12 mouse cellular contexts compared by ENCODE assay signal in the genomic region with DNA sequence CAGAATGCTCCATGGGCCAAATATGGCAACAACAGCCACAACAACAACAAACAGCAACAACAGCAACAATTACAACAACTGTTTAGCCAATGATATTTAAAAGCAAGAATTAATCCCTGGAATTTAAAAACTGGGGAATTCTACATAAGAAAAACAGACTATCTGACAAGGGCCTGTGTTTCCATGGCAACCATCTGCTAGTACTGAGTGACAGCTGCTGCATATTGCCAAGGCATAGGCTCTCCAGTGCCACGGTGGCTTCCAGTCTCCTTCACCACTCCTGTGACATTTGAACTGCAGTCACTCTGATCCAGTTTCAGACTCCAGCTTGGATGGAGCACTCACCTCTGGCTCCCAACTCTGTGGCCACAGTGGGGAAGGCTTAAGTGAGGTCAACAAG. TPM values are rescaled to one million over a fixed set of nuclear protein-coding genes. Genes with fewer than 3 reads are reported as not detected.
A peak's percentile ranks its signal among the peaks of the same experiment; 100 is the strongest.
DNase-seq lines count a peak whose midpoint lies in the region; ATAC-seq and TF ChIP-seq lines count a peak whose summit lies in the region.
"Had no signal": no experiment of that assay in that cellular context is flagged by ENCODE, and none has a peak within 500 bp of the region (broad histone marks: within the 10 kb centered on the region; RNA-seq: fewer than 3 reads in every experiment).

No protein-coding gene starts in this region.

- peak; percentile 88 for DNase-seq in forebrain, embryonic 14.5 days (ENCODE audit: low spot score)
- DNase-seq in forebrain, embryonic 11.5 days (ENCODE audit: low spot score) = no peak
- peak; percentile 66 for DNase-seq in lung, embryonic 14.5 days
- DNase-seq in lung, postnatal 4 days = no peak
- peak; percentile 78 for DNase-seq in midbrain, postnatal 0 days (ENCODE audit: low spot score)
- DNase-seq in spleen, adult 18-20 months = no peak
- DNase-seq: heart, adult 18-20 months; kidney, postnatal 10 days; lung, adult 18-20 months; thymus, postnatal 14 days had no signal

- peak overlapping the region; percentile 66 for H3K27ac ChIP-seq in forebrain, embryonic 14.5 days (ENCODE audit: low read depth, low read length)
- H3K27ac ChIP-seq in forebrain, embryonic 11.5 days (ENCODE audit: low read depth, low read length) = no peak overlapping the region
- H3K27ac ChIP-seq in lung, embryonic 14.5 days (ENCODE audit: low read depth) = no peak overlapping the region
- H3K27ac ChIP-seq in forebrain, embryonic 16.5 days (ENCODE audit: low read length) = peak overlapping the region; percentile 77
- peak overlapping the region; percentile 55 for H3K27ac ChIP-seq in midbrain, postnatal 0 days (ENCODE audit: low read depth, low read length)
- no peak overlapping the region for H3K27ac ChIP-seq in kidney, embryonic 15.5 days

- no peak overlapping the region for H3K4me2 ChIP-seq in forebrain, embryonic 14.5 days (ENCODE audit: low read length)
- H3K4me2 ChIP-seq in forebrain, embryonic 11.5 days (ENCODE audit: low read depth, low read length, severe bottlenecking) = no peak overlapping the region
- H3K4me2 ChIP-seq in lung, embryonic 14.5 days = no peak overlapping the region
- H3K4me2 ChIP-seq in forebrain, embryonic 16.5 days (ENCODE audit: low read length) = no peak overlapping the region
- no peak overlapping the region for H3K4me2 ChIP-seq in midbrain, postnatal 0 days (ENCODE audit: low read depth, low read length, poor library complexity, severe bottlenecking)
- no peak overlapping the region for H3K4me2 ChIP-seq in kidney, embryonic 15.5 days

- no peak overlapping the region for H3K9ac ChIP-seq in forebrain, embryonic 14.5 days (ENCODE audit: low read length)
- no peak overlapping the region for H3K9ac ChIP-seq in forebrain, embryonic 11.5 days (ENCODE audit: low read length)
- H3K9ac ChIP-seq in lung, embryonic 14.5 days = no peak overlapping the region
- H3K9ac ChIP-seq in forebrain, embryonic 16.5 days (replicated peaks; ENCODE audit: low read depth, low read length) = no peak overlapping the region; the same call in 1 of the 2 replicates
- no peak overlapping the region for H3K9ac ChIP-seq in midbrain, postnatal 0 days (replicated peaks; ENCODE audit: low read length, poor library complexity, severe bottlenecking)
- H3K9ac ChIP-seq in kidney, embryonic 15.5 days = no peak overlapping the region

- peak; percentile 57; the same call in 1 of the 2 replicates for ATAC-seq in forebrain, embryonic 14.5 days
- ATAC-seq in forebrain, embryonic 11.5 days (replicated peaks; ENCODE audit: low FRiP score) = no peak
- no peak for ATAC-seq in lung, embryonic 14.5 days (ENCODE audit: insufficient read depth)
- peak; percentile 84; the same call in 1 of the 2 replicates for ATAC-seq in forebrain, embryonic 16.5 days
- ATAC-seq in midbrain, postnatal 0 days (ENCODE audit: low FRiP score) = no peak
- ATAC-seq in kidney, embryonic 15.5 days (replicated peaks; ENCODE audit: low FRiP score) = no peak

- H3K27me3 ChIP-seq in forebrain, embryonic 14.5 days (replicated peaks; ENCODE audit: control insufficient read depth, insufficient read depth, low read length) = no peaks in the 10 kb centered on the region
- no peaks in the 10 kb centered on the region for H3K27me3 ChIP-seq in forebrain, embryonic 11.5 days (ENCODE audit: control insufficient read depth, insufficient read depth, low read length)
- H3K27me3 ChIP-seq in lung, embryonic 14.5 days (ENCODE audit: insufficient read depth, low read length) = no peaks in the 10 kb centered on the region
- no peaks in the 10 kb centered on the region for H3K27me3 ChIP-seq in forebrain, embryonic 16.5 days (replicated peaks; ENCODE audit: control insufficient read depth, insufficient read depth, low read length)
- no peaks in the 10 kb centered on the region for H3K27me3 ChIP-seq in midbrain, postnatal 0 days (ENCODE audit: insufficient read depth, low read length)
- H3K27me3 ChIP-seq in kidney, embryonic 15.5 days = no peaks in the 10 kb centered on the region

- no peak overlapping the region for H3K4me3 ChIP-seq in forebrain, embryonic 14.5 days (ENCODE audit: low read depth, low read length)
- no peak overlapping the region for H3K4me3 ChIP-seq in forebrain, embryonic 11.5 days (ENCODE audit: low read depth, low read length)
- no peak overlapping the region for H3K4me3 ChIP-seq in lung, embryonic 14.5 days (ENCODE audit: low read depth, low read length)
- no peak overlapping the region for H3K4me3 ChIP-seq in forebrain, embryonic 16.5 days (replicated peaks; ENCODE audit: low read length)
- H3K4me3 ChIP-seq in midbrain, postnatal 0 days (ENCODE audit: low read depth, low read length) = no peak overlapping the region
- no peak overlapping the region for H3K4me3 ChIP-seq in kidney, embryonic 15.5 days (replicated peaks)

- no peaks in the 10 kb centered on the region for H3K9me3 ChIP-seq in forebrain, embryonic 14.5 days (replicated peaks; ENCODE audit: control insufficient read depth, low read length)
- no peaks in the 10 kb centered on the region for H3K9me3 ChIP-seq in forebrain, embryonic 11.5 days (ENCODE audit: control insufficient read depth, low read length)
- H3K9me3 ChIP-seq in lung, embryonic 14.5 days (ENCODE audit: low read depth, low read length) = no peaks in the 10 kb centered on the region
- 0 out of 2 replicates have a peak, but pooled peaks cover 3% of the 10 kb centered on the region for H3K9me3 ChIP-seq in forebrain, embryonic 16.5 days (ENCODE audit: control insufficient read depth, low read length)
- no peaks in the 10 kb centered on the region for H3K9me3 ChIP-seq in midbrain, postnatal 0 days (ENCODE audit: low read length)
- H3K9me3 ChIP-seq in kidney, embryonic 15.5 days (replicated peaks) = no peaks in the 10 kb centered on the region

- 21% methylated on average over 1 of the region's 1 CpGs for WGBS in forebrain, embryonic 14.5 days
- 31% methylated on average over 1 of the region's 1 CpGs for WGBS in forebrain, embryonic 11.5 days
- 15% methylated on average over 1 of the region's 1 CpGs for WGBS in lung, embryonic 14.5 days
- WGBS in forebrain, embryonic 16.5 days = 0% methylated on average over 1 of the region's 1 CpGs
- WGBS in midbrain, postnatal 0 days = 7% methylated on average over 1 of the region's 1 CpGs
- WGBS in kidney, embryonic 15.5 days = 16% methylated on average over 1 of the region's 1 CpGs

- TF ChIP-seq CTCF in lung, embryonic 14.5 days (IDR thresholded peaks at IDR 0.05; ENCODE audit: low read depth) = no peak
- no peak for TF ChIP-seq CTCF in midbrain, postnatal 0 days (IDR thresholded peaks at IDR 0.05)

- H3K36me3 ChIP-seq in forebrain, embryonic 14.5 days (ENCODE audit: control insufficient read depth, insufficient read depth, low read length) = no peaks in the 10 kb centered on the region
- no peaks in the 10 kb centered on the region for H3K36me3 ChIP-seq in forebrain, embryonic 11.5 days (ENCODE audit: control insufficient read depth, insufficient read depth, low read length)
- no peaks in the 10 kb centered on the region for H3K36me3 ChIP-seq in lung, embryonic 14.5 days (ENCODE audit: insufficient read depth)
- no peaks in the 10 kb centered on the region for H3K36me3 ChIP-seq in forebrain, embryonic 16.5 days (ENCODE audit: control insufficient read depth, insufficient read depth)
- H3K36me3 ChIP-seq in midbrain, postnatal 0 days (ENCODE audit: insufficient read depth, low read length) = no peaks in the 10 kb centered on the region
- no peaks in the 10 kb centered on the region for H3K36me3 ChIP-seq in kidney, embryonic 15.5 days

- peaks cover 18% of the 10 kb centered on the region for H3K4me1 ChIP-seq in forebrain, embryonic 14.5 days (ENCODE audit: control insufficient read depth, insufficient read depth, low read length)
- H3K4me1 ChIP-seq in forebrain, embryonic 11.5 days (replicated peaks; ENCODE audit: control insufficient read depth, insufficient read depth, low read length) = peaks cover 5% of the 10 kb centered on the region; the same call in 1 of the 2 replicates
- H3K4me1 ChIP-seq in lung, embryonic 14.5 days (ENCODE audit: insufficient read depth) = peaks cover 3% of the 10 kb centered on the region
- peaks cover 22% of the 10 kb centered on the region for H3K4me1 ChIP-seq in forebrain, embryonic 16.5 days (replicated peaks; ENCODE audit: control insufficient read depth, insufficient read depth, low read length)
- peaks cover 16% of the 10 kb centered on the region; the same call in 1 of the 2 replicates for H3K4me1 ChIP-seq in midbrain, postnatal 0 days (ENCODE audit: insufficient read depth, low read length)
- H3K4me1 ChIP-seq in kidney, embryonic 15.5 days = peaks cover 46% of the 10 kb centered on the region

RNA-seq across cellular contexts. Expression of a gene that starts 19.6 kb away (rescaled TPM):
- 213 and 214 TPM in 2 replicates for polyA plus RNA-seq in forebrain, embryonic 14.5 days (2014; fragmentation: Nextera tagmentation; extraction: Ambion mirVana)
- polyA plus RNA-seq in forebrain, embryonic 11.5 days (2014; fragmentation: Nextera tagmentation; extraction: Ambion mirVana) = 355 and 395 TPM in 2 replicates
- 291 and 336 TPM in 2 replicates for polyA plus RNA-seq in lung, embryonic 14.5 days (2014; fragmentation: Nextera tagmentation; extraction: Ambion mirVana)
- polyA plus RNA-seq in forebrain, embryonic 16.5 days (2015; fragmentation: Nextera tagmentation; extraction: Ambion mirVana) = 278 and 316 TPM in 2 replicates
- total RNA-seq in midbrain, postnatal 0 days (2014; rRNA removed) = 94.0 and 117 TPM in 2 replicates
- 202 and 245 TPM in 2 replicates for polyA plus RNA-seq in midbrain, postnatal 0 days (2015; fragmentation: Nextera tagmentation; extraction: Ambion mirVana)
- 311 and 374 TPM in 2 replicates for polyA plus RNA-seq in kidney, embryonic 15.5 days (2015; fragmentation: Nextera tagmentation; extraction: Ambion mirVana)

RNA-seq across cellular contexts. Expression of a gene that starts 49.3 kb away (rescaled TPM):
- 133 and 136 TPM in 2 replicates for polyA plus RNA-seq in forebrain, embryonic 14.5 days (2014; fragmentation: Nextera tagmentation; extraction: Ambion mirVana)
- 183 and 185 TPM in 2 replicates for polyA plus RNA-seq in forebrain, embryonic 11.5 days (2014; fragmentation: Nextera tagmentation; extraction: Ambion mirVana)
- 139 and 144 TPM in 2 replicates for polyA plus RNA-seq in lung, embryonic 14.5 days (2014; fragmentation: Nextera tagmentation; extraction: Ambion mirVana)
- polyA plus RNA-seq in forebrain, embryonic 16.5 days (2015; fragmentation: Nextera tagmentation; extraction: Ambion mirVana) = 160 and 179 TPM in 2 replicates
- 80.8 and 101 TPM in 2 replicates for total RNA-seq in midbrain, postnatal 0 days (2014; rRNA removed)
- polyA plus RNA-seq in midbrain, postnatal 0 days (2015; fragmentation: Nextera tagmentation; extraction: Ambion mirVana) = 78.0 and 87.2 TPM in 2 replicates
- 118 and 125 TPM in 2 replicates for polyA plus RNA-seq in kidney, embryonic 15.5 days (2015; fragmentation: Nextera tagmentation; extraction: Ambion mirVana)

Comparison
In these comparisons a context has a peak if more than half of its experiments do, and no peak if none do; other contexts are left out.
1. ATAC-seq: peak in forebrain, embryonic 14.5 days (single experiment) and forebrain, embryonic 16.5 days (single experiment); none in forebrain, embryonic 11.5 days (single experiment), lung, embryonic 14.5 days (single experiment), midbrain, postnatal 0 days (single experiment) and kidney, embryonic 15.5 days (single experiment).
2. DNase-seq: peak in forebrain, embryonic 14.5 days (single experiment), lung, embryonic 14.5 days (single experiment) and midbrain, postnatal 0 days (single experiment); none in forebrain, embryonic 11.5 days (single experiment), lung, postnatal 4 days (0 of 2) and spleen, adult 18-20 months (0 of 2).
3. H3K27ac ChIP-seq: peak in forebrain, embryonic 14.5 days (single experiment), forebrain, embryonic 16.5 days (single experiment) and midbrain, postnatal 0 days (single experiment); none in forebrain, embryonic 11.5 days (single experiment), lung, embryonic 14.5 days (single experiment) and kidney, embryonic 15.5 days (single experiment).